Mouse (Mus musculus) thymus, postnatal 14 days (tissue): ENCODE results near the gene Hsd17b12.

Experiments used
- DNase-seq: peaks from one replicate; pipeline ENCODE4 v3.0.0; 2021

The Hsd17b12 gene

DNA sequence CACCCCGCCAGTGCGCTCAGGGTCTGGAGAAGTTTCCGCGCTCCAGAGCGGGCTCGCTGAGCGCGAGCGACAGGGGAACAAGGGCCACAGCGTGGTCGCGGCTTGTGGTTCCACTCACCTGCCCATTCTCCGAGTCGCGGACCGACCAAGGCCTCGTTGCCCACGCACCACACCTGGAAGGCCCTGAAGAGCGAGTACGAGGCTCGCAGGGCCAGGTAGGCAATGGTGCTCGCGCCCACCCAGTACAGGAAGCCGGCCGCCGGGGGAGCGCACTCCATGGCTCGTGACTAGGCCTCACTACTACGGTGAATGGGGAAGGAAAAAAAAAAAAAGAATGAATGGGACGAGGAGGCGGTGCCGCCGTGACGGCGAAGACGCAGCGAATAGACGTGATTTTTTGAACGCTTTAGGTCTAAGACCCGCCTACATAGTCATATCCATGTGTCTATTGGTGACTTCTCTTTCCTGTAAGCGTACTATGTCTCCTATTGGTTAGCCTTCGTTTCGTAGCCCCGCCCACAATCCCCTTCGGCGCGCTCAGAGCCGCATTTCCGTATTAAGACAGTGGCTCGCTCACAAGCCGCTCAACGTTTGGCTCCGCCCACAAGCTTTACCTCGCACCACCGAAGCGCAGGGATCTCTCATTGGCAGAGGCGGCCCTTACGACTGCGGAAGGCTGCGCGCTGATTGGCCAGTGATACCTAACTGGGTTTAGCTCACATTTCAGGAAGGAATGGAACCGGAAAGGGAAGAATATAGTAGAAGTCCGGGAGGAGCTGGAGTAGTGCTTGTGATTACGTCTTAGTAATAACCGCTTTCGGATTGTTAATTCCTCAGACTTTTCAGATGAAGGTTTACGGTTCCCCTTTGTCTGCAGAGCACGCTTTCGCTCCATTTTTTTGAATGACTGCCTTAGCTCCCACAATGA lies at the start of gene Hsd17b12:
TSS of gene Hsd17b12 (minus strand) at position 373 of the 928 bp plus-strand sequence.
- DNase-seq: peak; percentile 99

DNA sequence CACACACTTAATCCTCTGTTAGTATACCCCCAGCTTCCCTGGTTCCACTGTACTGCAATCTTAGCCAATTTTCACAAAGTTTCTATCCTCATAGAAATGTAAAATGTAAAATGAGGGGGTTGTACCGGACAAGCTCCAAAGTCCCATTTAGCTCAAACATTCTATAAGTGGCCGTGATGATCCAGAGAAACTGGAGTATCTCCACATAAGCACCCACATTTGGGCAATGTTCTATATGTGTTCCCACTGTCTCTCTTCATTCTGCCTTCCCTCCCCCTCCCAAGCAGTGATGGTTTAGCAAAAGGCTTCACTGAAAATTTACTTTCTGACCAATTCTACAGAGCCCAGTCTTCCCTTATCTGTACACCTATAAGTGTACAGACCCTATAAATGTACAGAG lies 27.1 kb upstream of the Hsd17b12 start:
- no peak for DNase-seq

DNA sequence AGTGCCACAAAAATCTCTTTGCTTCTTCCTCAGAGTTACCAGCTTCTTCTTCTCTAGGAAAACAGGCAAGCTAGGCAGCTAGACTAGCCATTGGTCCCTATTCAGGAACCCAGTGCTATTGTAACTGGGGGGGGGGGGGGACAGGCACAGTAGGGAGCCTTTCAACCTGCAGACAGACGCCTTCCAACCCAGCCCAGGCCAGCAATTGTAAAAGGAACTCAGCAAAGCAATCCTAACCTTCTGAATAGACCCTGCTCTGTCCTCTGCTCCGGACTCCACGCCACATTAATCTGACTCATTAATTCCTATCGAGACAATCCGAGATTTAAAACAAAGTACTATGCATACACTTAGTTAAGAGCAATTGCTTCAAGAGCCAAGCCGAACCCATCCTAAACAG lies 26.4 kb upstream of the Hsd17b12 start:
- DNase-seq: no peak

DNA sequence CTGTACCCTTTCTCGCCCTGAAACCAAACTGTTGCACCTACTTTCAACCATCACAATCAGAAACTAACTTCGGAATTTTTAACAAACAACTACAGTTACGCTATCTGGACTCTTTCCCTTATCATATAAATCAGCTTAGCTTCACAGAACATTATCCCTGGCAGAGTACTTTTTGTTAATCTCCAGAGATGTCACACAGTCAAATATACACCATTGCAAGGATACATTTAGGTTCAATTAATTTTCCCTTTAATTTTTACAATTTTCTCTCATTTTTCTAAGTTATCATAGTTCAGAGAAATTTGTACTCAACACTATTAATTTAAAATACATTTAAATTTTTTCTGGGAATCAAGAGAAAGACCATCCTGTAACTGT lies 21.3 kb upstream of the Hsd17b12 start:
- DNase-seq: no peak

DNA sequence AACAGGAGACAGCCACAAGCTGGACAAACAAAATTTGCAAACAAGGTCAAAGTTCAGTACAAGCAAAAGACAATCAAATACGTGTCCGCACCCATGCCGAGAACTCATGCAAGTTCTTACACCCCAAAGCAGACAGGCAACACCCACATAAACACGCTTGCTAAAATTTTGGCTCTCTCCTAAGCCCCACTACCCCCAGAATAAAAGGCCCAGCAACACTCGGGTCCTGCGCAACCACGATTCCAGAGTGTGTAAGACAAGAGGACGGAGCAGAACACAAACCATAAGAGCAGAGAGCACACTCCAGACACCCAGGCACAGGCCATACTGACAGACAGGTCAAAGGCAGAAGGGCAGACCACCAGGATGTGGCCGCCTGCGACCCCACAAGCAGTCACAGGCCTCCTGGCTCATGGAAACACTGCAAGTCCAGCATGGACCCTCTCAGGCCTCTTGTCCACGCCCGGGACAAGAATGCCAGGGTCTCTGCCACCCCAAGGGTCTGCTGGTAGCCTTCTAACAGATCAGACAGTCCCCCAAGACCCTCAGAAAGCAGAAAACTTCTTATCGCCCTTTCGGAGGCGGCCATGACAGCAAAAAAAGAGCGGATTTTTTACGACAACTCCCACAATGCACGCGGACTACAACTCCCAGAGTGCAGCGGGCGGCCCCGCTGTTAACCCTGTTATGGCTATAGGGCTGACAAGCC lies 20.7 kb upstream of the Hsd17b12 start:
- peak; percentile 88 for DNase-seq

DNA sequence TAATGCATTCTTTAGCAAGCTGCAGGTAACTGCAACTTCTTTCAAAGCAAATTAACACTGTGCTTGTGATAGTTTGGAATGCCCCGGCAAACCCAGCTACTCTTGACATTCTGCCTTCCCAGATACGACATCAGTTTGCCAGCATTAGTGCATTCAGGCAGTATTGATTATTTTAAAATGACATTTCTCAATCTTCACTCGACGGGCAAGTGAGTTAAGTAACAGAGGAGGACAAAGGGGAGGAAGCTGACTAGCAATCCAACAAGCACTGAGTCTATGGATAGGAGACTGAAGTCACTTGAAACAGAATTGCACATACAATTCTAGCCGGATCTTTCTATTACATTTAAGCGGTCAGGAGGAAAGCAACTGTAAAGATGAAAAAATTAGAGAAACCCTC lies 19.5 kb upstream of the Hsd17b12 start:
- DNase-seq: no peak

DNA sequence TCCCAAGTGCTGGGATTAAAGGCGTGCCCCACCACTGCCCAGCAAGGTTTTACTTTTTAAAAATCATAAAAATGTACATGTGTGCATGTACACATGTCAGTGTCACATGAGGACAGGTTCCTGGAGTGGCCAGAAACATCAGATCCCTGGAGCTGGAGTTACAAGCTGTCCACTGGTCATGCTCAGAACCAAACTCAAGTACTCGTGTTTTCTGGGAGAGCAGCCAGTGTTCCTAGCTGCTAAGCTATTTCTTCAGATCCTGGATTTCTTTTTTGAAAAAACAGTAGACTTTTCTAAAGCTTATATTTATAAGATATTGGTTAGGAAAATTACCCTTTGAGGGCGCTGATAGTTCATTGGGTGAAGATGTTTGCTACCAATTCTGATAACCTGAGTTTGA lies 18.6 kb upstream of the Hsd17b12 start:
- DNase-seq: no peak

DNA sequence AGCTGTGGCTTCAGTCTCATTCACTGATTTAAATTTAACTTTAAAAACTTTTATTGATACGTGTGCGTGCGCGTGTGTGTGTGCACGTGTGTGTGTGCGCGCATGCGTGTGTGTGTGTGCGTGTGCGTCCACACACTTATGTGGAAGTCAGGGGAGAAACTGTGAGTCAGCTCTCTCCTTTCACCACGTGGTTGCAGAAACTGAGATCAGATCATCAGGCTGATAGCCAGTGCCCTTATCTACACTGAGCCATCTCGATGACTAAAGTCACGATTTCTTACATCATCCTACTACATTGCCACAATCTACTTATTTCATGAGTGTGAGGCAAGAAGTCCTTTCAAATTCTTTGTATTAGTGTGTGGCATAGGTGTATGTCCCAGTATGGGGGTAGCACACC lies 15.8 kb upstream of the Hsd17b12 start:
- no peak for DNase-seq

DNA sequence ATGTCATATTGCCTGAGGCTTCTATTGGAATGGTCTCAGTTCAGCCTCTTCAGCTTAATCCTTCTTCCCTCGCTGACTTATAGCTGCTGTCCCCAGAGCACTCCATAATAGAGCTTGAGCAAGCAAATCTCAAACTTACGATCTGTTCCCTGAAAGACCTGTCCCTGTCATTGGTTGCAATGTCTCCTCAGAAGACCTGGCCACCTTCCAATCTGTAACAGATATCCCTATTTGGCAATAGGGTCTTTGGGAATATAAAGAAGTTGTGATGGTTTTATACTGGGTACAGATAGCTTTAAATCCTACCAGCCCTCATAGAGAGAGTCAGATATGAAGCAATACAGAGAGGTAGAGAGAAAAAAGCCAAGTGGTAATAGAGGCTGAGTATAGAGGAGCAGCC lies 5.4 kb upstream of the Hsd17b12 start:
- DNase-seq: no peak

DNA sequence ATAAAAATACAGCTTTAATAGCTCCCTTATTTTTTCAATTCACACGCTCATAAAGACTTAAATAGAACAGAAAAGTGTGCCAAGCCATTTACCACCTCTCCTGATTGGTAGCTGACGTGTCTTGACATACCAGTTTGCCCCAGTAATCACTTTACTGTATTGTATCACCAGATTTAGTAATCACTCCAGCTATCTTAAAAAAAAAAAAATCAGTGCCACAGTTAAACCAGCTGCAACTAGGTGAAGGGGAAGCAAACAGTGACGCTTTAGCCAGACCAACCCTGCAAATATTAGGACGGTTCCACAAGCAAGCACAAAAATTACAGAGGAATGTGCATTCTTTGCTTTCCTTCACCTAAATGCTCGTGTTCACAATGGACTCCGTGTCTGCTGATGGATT lies 4.4 kb upstream of the Hsd17b12 start:
- no peak for DNase-seq

DNA sequence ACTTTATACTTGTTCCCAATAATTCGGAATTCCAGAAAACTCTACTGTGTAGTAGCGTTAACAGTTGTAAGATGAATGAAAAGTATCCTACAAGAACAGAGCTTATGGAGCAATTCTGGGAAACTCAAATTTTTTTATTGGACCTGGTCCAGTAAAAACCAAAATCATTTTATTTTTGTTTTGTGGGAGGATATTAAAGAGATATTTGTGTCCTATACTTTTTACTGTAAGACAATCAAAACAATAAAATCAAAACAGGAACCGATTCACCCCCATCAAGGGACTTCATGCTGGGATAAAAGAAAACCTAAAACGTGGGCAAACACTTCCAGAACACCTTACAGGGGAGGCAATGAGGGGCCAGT lies 738 bp upstream of the Hsd17b12 start:
- no peak for DNase-seq

DNA sequence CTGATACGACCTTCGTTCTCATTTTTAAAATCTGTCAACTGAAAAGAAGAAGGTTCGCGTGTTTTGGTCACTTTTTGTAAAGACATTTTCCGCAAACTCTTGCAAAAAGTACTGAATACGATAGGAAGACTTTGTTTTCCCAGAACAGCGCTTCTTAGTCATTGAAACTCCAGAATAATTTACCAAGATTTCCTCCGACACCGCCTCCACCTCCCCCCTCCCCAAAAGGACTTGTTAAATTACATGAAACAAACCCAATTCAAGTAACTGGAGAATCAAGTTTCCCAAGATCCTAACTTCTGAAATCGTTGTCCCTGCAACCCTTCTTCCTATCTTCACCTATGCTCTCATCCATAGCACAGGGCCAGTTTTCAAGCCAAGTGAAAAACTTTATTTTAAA lies 713 bp downstream of the Hsd17b12 start:
- DNase-seq: no peak

DNA sequence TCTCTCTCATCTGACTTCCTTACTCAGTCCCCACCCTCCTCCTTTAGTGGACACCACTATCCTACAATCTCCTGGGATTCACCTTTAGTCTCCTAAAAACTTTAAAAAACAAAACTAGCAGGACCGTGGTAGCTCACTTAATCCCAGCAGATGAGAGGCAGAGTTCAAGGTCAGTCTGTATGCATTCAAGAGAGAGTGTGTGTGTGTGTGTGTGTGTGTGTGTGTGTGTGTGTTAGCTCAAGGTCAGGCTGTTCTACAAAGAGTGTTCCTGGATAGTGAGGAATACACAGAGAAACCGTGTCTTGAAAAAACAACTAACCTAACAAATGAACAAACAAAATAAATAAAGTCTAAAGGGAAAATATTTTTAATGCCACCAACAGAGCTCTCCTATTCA lies 12.6 kb downstream of the Hsd17b12 start:
- DNase-seq: no peak

DNA sequence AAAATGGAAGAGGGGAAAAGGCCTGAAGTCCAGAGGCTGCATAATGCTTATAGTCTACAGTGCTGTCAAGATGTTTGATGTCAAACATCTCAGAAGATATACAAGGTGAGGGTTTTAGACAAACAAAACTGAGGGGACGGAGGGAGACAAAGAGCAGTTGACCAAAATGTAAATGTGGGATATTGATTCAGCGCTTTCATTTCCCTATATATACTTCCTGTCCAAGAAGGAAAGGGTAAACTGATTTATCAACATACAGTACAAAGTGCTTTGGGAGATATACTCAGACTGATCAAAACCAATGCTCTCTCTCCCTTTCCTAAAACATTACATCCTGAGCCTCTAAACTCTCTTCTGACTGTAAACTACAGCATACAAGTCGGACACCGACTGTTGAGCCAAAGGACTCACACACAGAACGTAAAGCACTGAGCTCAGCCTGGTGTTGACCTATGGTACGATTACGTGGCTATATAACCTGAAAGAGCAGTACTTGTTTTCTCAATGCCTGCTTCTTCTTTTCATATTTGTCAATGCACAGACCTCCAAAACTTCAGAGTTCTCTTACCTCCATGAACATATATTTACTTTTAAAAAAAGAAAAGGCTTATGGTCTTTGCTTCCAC lies 13.1 kb downstream of the Hsd17b12 start:
- no peak for DNase-seq

DNA sequence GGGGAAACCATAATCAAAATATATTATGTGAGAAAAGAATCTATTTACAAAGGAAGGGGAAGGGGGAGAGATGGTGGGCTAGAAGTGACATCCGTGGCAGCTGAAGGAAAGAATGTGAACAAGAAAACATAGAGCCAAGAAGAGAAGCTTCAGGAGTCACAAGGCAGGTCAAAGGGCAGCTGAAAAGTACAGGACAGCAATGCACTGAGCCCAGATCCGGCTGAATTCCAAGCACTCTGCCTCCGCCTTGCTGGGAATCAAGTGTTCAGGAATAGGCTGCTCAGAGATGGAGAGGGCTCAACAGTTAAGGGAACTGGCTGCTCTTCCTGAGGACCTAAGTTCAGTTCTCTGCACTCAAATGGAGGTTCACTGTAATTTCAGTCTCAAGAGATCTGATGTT lies 16.5 kb downstream of the Hsd17b12 start:
- DNase-seq: no peak

DNA sequence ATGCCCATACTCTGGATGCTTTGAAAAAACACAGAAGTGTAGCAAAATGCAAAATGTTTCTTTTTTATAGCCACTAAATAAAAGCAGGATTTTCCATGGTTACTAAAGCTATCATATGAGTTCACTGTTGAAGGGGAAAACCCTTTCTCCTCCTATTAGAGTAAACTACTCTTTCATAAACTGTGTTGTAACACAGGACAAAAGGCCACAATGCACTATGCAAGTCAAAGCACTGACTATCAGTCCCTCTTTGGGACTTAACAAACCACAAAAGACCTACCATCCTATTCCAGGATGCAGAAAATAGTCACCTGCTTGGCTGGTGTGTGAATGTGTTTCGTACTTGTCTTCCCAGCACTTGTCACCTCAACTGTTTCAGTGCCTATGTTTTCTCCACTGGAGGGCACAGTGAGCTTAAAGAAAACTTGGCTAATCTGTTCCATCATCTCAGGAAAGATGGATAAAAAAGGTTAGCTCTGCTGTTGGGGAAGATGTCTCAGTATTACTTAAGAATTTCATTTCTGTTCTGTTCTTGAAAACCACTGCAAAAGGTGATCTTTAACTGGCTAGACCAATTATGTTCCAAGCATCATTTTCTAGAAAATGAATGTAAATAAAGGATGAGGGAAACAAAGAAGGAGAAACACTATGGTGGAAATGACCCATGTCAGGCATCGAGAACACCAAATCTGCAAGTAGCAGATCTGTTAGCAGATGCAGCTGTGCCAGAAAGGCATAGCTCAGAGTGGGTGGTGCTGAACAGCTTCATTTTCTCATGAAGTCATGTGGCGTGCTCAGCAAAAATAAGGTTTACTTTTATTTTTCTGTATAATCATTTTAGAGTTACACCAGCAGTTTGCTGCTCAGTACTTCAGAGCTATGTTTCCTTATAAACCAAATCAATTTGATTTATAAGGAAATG lies 19.0 kb downstream of the Hsd17b12 start:
- no peak for DNase-seq

DNA sequence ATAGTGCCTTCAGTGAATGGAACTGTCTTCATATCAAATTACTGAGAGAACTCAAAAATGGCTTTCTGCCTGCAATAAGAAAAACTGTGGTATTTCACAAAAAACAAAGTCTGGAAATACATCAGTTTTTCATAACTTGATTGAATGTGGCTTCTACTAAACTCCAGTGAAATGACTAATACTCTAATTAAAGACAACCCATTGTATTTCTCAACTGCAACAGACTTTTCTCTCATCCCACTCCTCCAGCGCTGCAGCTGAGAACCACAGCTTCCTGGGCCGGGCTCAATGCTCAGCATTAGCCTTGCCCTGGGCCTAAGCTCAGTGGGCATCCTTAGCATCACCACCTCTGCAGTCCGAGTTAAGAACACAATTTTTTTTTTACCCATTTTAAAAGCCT lies 20.9 kb downstream of the Hsd17b12 start:
- no peak for DNase-seq

DNA sequence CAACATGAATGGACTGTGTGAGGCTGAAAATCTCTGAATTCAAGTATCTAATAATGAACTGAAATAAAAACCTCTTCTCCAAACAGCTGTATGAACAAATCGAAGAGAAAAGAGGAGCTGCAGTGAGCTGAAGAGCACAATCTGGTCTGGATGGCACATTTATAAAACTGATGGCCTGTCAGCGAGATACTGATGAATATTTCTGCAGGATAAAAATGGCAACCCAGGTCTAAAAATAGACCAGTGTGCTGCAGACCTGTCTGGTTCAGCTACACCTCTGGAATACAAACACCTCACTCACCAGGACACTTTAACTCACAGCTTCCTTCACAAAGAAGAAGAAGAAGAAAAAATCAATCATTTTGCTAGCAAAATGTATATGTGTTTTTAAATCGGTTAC lies 29.3 kb downstream of the Hsd17b12 start:
- no peak for DNase-seq

DNA sequence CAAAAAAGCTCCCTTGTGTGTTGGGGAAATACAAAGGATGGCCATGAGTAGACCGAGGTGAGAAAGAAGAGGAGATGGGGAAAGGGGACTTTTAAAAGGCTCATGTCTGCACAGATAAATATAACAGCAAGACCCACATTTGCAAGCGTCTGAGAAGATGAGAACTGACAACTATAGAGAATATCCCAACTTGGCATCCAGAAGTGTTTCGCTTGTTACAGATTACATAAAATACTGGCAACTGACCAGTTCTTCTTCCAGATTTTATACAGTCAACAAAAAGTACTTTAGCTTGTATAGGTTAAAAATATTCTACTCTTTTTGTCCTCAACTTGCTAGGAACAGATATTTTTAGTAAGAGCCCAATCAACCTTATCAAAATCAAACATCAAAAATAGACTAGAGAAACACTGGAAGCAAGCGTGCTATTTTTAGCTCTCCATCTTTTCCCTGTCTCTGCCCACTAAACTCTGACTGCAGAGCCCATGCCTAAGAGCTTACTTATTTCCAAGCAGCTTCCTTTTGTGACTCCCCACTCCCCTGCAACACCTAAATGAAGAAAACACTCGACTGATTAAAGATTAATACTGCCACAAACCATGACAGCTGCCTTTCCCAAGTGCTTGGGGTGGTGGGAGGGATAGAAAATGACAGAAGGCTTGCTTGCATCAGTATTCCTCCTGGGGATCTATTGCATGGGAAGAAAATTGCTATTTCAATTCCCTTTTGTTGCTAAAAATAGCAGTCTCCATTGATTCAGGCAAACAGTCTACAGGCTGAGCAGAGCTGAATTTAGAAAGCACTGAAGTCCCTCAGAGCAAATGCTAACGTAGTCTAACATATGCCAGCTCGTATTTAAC lies 35.4 kb downstream of the Hsd17b12 start:
- no peak for DNase-seq

DNA sequence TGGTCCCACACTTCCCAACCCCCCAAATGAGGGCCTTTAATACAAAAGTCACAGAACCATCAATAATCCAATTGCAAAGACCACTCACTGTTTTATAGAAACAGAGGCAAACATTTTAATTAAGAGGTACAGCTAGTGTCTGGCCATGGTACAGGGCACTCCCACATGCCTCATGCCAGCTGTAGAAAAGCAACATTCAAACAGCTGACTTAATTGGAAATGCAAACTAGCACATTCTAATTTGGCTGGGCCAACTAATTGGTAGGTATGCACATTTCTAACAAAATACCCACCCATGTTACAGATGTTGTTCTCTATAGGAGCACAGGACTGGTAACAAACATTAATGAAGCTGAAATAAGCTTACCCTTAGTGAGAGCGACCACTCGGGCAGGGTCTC lies 54.0 kb downstream of the Hsd17b12 start:
- no peak for DNase-seq

DNA sequence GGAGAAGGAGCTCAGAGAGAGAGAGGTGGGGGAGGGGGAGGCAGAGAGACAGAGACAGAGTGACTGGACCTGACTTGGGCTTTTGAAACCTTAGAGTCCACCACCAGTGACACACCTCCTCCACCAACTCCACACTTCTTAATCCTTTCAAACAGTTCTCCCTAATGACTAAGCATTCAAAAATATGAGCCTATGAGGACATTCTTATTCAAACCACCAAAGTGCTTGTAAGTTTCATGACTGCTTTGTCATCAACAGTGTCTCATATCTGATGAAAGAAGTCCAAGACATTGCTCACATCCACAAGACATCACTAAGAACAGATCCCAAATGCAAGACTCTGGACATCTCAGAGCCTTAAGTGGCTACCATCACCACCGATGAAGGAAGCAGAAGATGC lies 67.9 kb downstream of the Hsd17b12 start:
- no peak for DNase-seq

DNA sequence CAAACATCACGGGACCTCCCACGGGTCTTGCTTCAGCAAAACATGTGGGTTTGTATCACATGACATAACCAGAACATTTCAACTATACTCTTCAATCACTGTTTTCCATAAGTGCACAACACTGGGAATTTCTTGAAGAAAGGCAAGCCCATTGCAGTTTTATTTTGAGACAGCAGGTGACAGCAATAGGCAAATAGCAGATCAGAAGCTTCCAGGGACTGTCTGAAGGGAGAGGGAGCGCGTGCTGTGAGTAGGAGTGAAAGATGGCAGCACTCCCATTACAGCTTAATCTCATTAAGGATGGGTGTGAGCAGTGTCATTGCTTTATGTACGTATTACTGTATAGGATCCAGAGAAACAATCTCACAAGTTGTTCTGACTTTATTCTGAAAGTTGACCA lies 88.3 kb downstream of the Hsd17b12 start:
- DNase-seq: no peak
